Mouse (Mus musculus) embryonic facial prominence, embryonic 15.5 days (tissue): Measurements from ENCODE around the gene Abca17. TPM values are rescaled to one million over a fixed set of nuclear protein-coding genes. Genes with fewer than 3 reads are reported as not detected.

Source experiments
- ATAC-seq: fragments of 200-750 bp; cut with Nextera tagmentation; 2 replicates; pipeline ENCODE4 v1.8.0; 2017; ENCODE audit warnings: low read depth, moderate TSS enrichment; ENCODE audit not compliant: insufficient number of reproducible peaks, low FRiP score, low TSS enrichment
- H3K27ac ChIP-seq: fragments of 300-500 bp; sonication (generic); replicated peaks from 2 replicates; pipeline ENCODE4 v1.5.1; 2015; ENCODE audit warnings: mild to moderate bottlenecking, inconsistent platforms
- H3K27me3 ChIP-seq: fragments of 300-500 bp; sonication (generic); 2 replicates; pipeline ENCODE4 v1.6.1; 2015; ENCODE audit warnings: inconsistent platforms
- H3K36me3 ChIP-seq: fragments of 300-500 bp; sonication (generic); 2 replicates; pipeline ENCODE4 v1.6.1; 2015; ENCODE audit warnings: mild to moderate bottlenecking, inconsistent platforms
- H3K4me1 ChIP-seq: fragments of 300-500 bp; sonication (generic); 2 replicates; pipeline ENCODE4 v1.6.1; 2015; ENCODE audit warnings: inconsistent platforms
- H3K4me2 ChIP-seq: fragments of 300-500 bp; sonication (generic); replicated peaks from 2 replicates; pipeline ENCODE4 v1.6.1; 2015; ENCODE audit warnings: mild to moderate bottlenecking, inconsistent platforms
- H3K4me3 ChIP-seq: fragments of 300-500 bp; sonication (generic); replicated peaks from 2 replicates; pipeline ENCODE4 v1.5.1; 2015; ENCODE audit warnings: mild to moderate bottlenecking, inconsistent platforms
- H3K9ac ChIP-seq: fragments of 300-500 bp; sonication (generic); 2 replicates; pipeline ENCODE4 v1.6.1; 2015; ENCODE audit warnings: inconsistent platforms
- H3K9me3 ChIP-seq: fragments of 300-500 bp; sonication (generic); replicated peaks from 2 replicates; pipeline ENCODE4 v1.6.1; 2016; ENCODE audit warnings: inconsistent platforms
- WGBS: fragments of 180-500 bp; shearing (Covaris S2); methylation state at CpG from one replicate; pipeline ENCODE4 v1.1.7; 2015; 5-methylcytosine and 5-hydroxymethylcytosine counted together
- polyA plus RNA-seq: library from polyadenylated mRNA; unstranded; fragments of >200 nt; fragmentation: Nextera tagmentation; extraction: Ambion mirVana; gene quantifications from 2 replicates; pipeline ENCODE4 v1.2.1, GENCODE M21; 2015

Abca17 gene
- polyA plus RNA-seq, 1 experiment from 2014 or later = not detected

- no peaks in the 10 kb centered on the region for H3K36me3 ChIP-seq
- peaks cover 8% of the 10 kb centered on the region for H3K4me1 ChIP-seq
- no peak overlapping the region for H3K9ac ChIP-seq
- H3K27ac ChIP-seq = no peak overlapping the region
- H3K4me3 ChIP-seq = no peak overlapping the region
- H3K4me2 ChIP-seq = no peak overlapping the region
- H3K9me3 ChIP-seq = no peaks in the 10 kb centered on the region
- no peak for ATAC-seq
- WGBS = 53% methylated on average over 7 of the region's 7 CpGs
- peaks cover 19% of the 10 kb centered on the region for H3K27me3 ChIP-seq
Measured at GRCm38 (mm10) chr17:24346831-24347230, 4.0 kb downstream of the Abca17 start.

- Histone ChIP-seq H3K9ac (no peak overlapping the region), H3K4me3 (no peak overlapping the region), H3K36me3 (no peaks in the 10 kb centered on the region), H3K27ac (no peak overlapping the region), H3K4me1 (no peaks in the 10 kb centered on the region), H3K9me3 (no peaks in the 10 kb centered on the region), H3K4me2 (no peak overlapping the region), H3K27me3 (no peaks in the 10 kb centered on the region)
- WGBS = 77% methylated on average over 8 of the region's 8 CpGs
- ATAC-seq = no peak
Measured at GRCm38 (mm10) chr17:24344672-24345071, 6.2 kb downstream of the Abca17 start.

- Histone ChIP-seq H3K4me3 (no peak overlapping the region), H3K27me3 (no peaks in the 10 kb centered on the region; the same call in 1 of the 2 replicates), H3K9ac (no peak overlapping the region), H3K4me1 (no peaks in the 10 kb centered on the region), H3K36me3 (no peaks in the 10 kb centered on the region), H3K9me3 (no peaks in the 10 kb centered on the region), H3K4me2 (no peak overlapping the region), H3K27ac (no peak overlapping the region)
- 76% methylated on average over 7 of the region's 7 CpGs for WGBS
- ATAC-seq = no peak
Measured at GRCm38 (mm10) chr17:24327656-24328055, 23.2 kb downstream of the Abca17 start.

- Histone ChIP-seq H3K27me3 (no peaks in the 10 kb centered on the region; the same call in 1 of the 2 replicates), H3K27ac (no peak overlapping the region), H3K4me3 (no peak overlapping the region), H3K9ac (no peak overlapping the region), H3K36me3 (no peaks in the 10 kb centered on the region), H3K9me3 (no peaks in the 10 kb centered on the region), H3K4me2 (no peak overlapping the region), H3K4me1 (no peaks in the 10 kb centered on the region)
- WGBS = 75% methylated on average over 10 of the region's 10 CpGs
- no peak for ATAC-seq
Measured at GRCm38 (mm10) chr17:24325051-24325450, 25.8 kb downstream of the Abca17 start.

GRCm38 (mm10) chr17:24320826-24321225, 30.0 kb downstream of the Abca17 start:
- no peaks in the 10 kb centered on the region for H3K27me3 ChIP-seq
- no peaks in the 10 kb centered on the region for H3K36me3 ChIP-seq
- no peak for ATAC-seq
- no peak overlapping the region for H3K27ac ChIP-seq
- WGBS = 83% methylated on average over 3 of the region's 3 CpGs
- no peaks in the 10 kb centered on the region for H3K9me3 ChIP-seq
- H3K4me3 ChIP-seq = no peak overlapping the region
- no peak overlapping the region for H3K4me2 ChIP-seq
- H3K9ac ChIP-seq = no peak overlapping the region
- H3K4me1 ChIP-seq = no peaks in the 10 kb centered on the region

- no peak overlapping the region for H3K27ac ChIP-seq
- no peaks in the 10 kb centered on the region for H3K4me1 ChIP-seq
- no peaks in the 10 kb centered on the region for H3K9me3 ChIP-seq
- H3K4me3 ChIP-seq = no peak overlapping the region
- no peaks in the 10 kb centered on the region for H3K27me3 ChIP-seq
- ATAC-seq = no peak
- no peak overlapping the region for H3K4me2 ChIP-seq
- 53% methylated on average over 4 of the region's 4 CpGs for WGBS
- H3K9ac ChIP-seq = no peak overlapping the region
- H3K36me3 ChIP-seq = no peaks in the 10 kb centered on the region
Measured at GRCm38 (mm10) chr17:24307500-24307899, 43.4 kb downstream of the Abca17 start.

- Histone ChIP-seq H3K9me3 (no peaks in the 10 kb centered on the region), H3K36me3 (no peaks in the 10 kb centered on the region), H3K4me3 (no peak overlapping the region), H3K4me1 (no peaks in the 10 kb centered on the region), H3K27ac (no peak overlapping the region), H3K9ac (no peak overlapping the region), H3K4me2 (no peak overlapping the region), H3K27me3 (no peaks in the 10 kb centered on the region)
- ATAC-seq = no peak
- 72% methylated on average over 4 of the region's 4 CpGs for WGBS
Measured at GRCm38 (mm10) chr17:24300651-24301050, 50.2 kb downstream of the Abca17 start.

- no peak for ATAC-seq
- no peaks in the 10 kb centered on the region for H3K27me3 ChIP-seq
- no peaks in the 10 kb centered on the region for H3K9me3 ChIP-seq
- 83% methylated on average over 5 of the region's 5 CpGs for WGBS
- H3K9ac ChIP-seq = no peak overlapping the region
- H3K4me2 ChIP-seq = no peak overlapping the region
- H3K36me3 ChIP-seq = no peaks in the 10 kb centered on the region
- H3K4me1 ChIP-seq = no peaks in the 10 kb centered on the region
- no peak overlapping the region for H3K27ac ChIP-seq
- H3K4me3 ChIP-seq = no peak overlapping the region
Measured at GRCm38 (mm10) chr17:24289338-24289737, 61.5 kb downstream of the Abca17 start.

- Histone ChIP-seq H3K27me3 (no peaks in the 10 kb centered on the region), H3K36me3 (no peaks in the 10 kb centered on the region), H3K9ac (no peak overlapping the region), H3K4me3 (no peak overlapping the region), H3K9me3 (no peaks in the 10 kb centered on the region), H3K4me1 (no peaks in the 10 kb centered on the region), H3K4me2 (no peak overlapping the region), H3K27ac (no peak overlapping the region)
- WGBS = 73% methylated on average over 9 of the region's 9 CpGs
- no peak for ATAC-seq
Measured at GRCm38 (mm10) chr17:24288477-24288876, 62.4 kb downstream of the Abca17 start.

- no peak overlapping the region for H3K4me3 ChIP-seq
- no peaks in the 10 kb centered on the region for H3K27me3 ChIP-seq
- no peak overlapping the region for H3K9ac ChIP-seq
- no peaks in the 10 kb centered on the region for H3K4me1 ChIP-seq
- H3K4me2 ChIP-seq = no peak overlapping the region
- no peak for ATAC-seq
- 56% methylated on average over 3 of the region's 3 CpGs for WGBS
- H3K36me3 ChIP-seq = no peaks in the 10 kb centered on the region
- H3K9me3 ChIP-seq = 0 out of 2 replicates have a peak, but pooled peaks cover 2% of the 10 kb centered on the region
- no peak overlapping the region for H3K27ac ChIP-seq
Measured at GRCm38 (mm10) chr17:24285680-24286079, 65.2 kb downstream of the Abca17 start.

- H3K36me3 ChIP-seq = no peaks in the 10 kb centered on the region
- H3K9ac ChIP-seq = no peak overlapping the region
- 64% methylated on average over 9 of the region's 9 CpGs for WGBS
- no peaks in the 10 kb centered on the region for H3K27me3 ChIP-seq
- ATAC-seq = no peak
- H3K4me2 ChIP-seq = no peak overlapping the region
- 0 out of 2 replicates have a peak, but pooled peaks cover 2% of the 10 kb centered on the region for H3K9me3 ChIP-seq
- H3K27ac ChIP-seq = no peak overlapping the region
- H3K4me3 ChIP-seq = no peak overlapping the region
- H3K4me1 ChIP-seq = no peaks in the 10 kb centered on the region
Measured at GRCm38 (mm10) chr17:24283266-24283818, 67.5 kb downstream of the Abca17 start.

GRCm38 (mm10) chr17:24282637-24283036, 68.2 kb downstream of the Abca17 start:
- H3K36me3 ChIP-seq = no peaks in the 10 kb centered on the region
- H3K27me3 ChIP-seq = no peaks in the 10 kb centered on the region
- WGBS = 72% methylated on average over 4 of the region's 4 CpGs
- H3K4me2 ChIP-seq = no peak overlapping the region
- H3K4me1 ChIP-seq = no peaks in the 10 kb centered on the region
- H3K9ac ChIP-seq = no peak overlapping the region
- 0 out of 2 replicates have a peak, but pooled peaks cover 2% of the 10 kb centered on the region for H3K9me3 ChIP-seq
- ATAC-seq = no peak
- H3K4me3 ChIP-seq = no peak overlapping the region
- H3K27ac ChIP-seq = no peak overlapping the region
